Mouse (Mus musculus): ENCODE measurements around the gene Ntn3.

The Ntn3 gene

GRCm38 (mm10) chr17:24211631-24212440 is 2.5 kb upstream of the Ntn3 start:
- no peak for DNase-seq (ENCODE audit: low read depth)

- no peak for DNase-seq (ENCODE audit: low read depth)
These were observed 1.3 kb upstream of the Ntn3 start for GRCm38 (mm10) chr17:24210591-24210990.

GRCm38 (mm10) chr17:24209916-24210240 is 547 bp upstream of the Ntn3 start:
- DNase-seq (ENCODE audit: low read depth) = no peak

GRCm38 (mm10) chr17:24208641-24209042 is 689 bp downstream of the Ntn3 start:
- no peak for DNase-seq (ENCODE audit: low read depth)

- no peak for DNase-seq (ENCODE audit: low read depth)
These were observed 1.3 kb downstream of the Ntn3 start for GRCm38 (mm10) chr17:24207768-24208640.

- DNase-seq (ENCODE audit: low read depth) = peak; percentile 74
These were observed 2.6 kb downstream of the Ntn3 start for GRCm38 (mm10) chr17:24206451-24207351.

GRCm38 (mm10) chr17:24205908-24206361 is 3.4 kb downstream of the Ntn3 start:
- no peak for DNase-seq (ENCODE audit: low read depth)

GRCm38 (mm10) chr17:24205284-24205888 is 3.9 kb downstream of the Ntn3 start, which contains the start of gene Tbc1d24:
TSS of gene Tbc1d24 (minus strand) at chr17:24205562.
- peak; percentile 86 for DNase-seq (ENCODE audit: low read depth)

GRCm38 (mm10) chr17:24204846-24205245 is 4.5 kb downstream of the Ntn3 start:
- DNase-seq (ENCODE audit: low read depth) = no peak

GRCm38 (mm10) chr17:24203611-24204534 is 5.5 kb downstream of the Ntn3 start:
- DNase-seq (ENCODE audit: low read depth) = no peak

- DNase-seq (ENCODE audit: low read depth) = peak; percentile 74
These were observed 6.3 kb downstream of the Ntn3 start for GRCm38 (mm10) chr17:24203068-24203467.

GRCm38 (mm10) chr17:24201092-24201491 is 8.2 kb downstream of the Ntn3 start:
- DNase-seq (ENCODE audit: low read depth) = no peak

- no peak for DNase-seq (ENCODE audit: low read depth)
These were observed 9.6 kb downstream of the Ntn3 start for GRCm38 (mm10) chr17:24199741-24200140.

- DNase-seq (ENCODE audit: low read depth) = no peak
These were observed 10.1 kb downstream of the Ntn3 start for GRCm38 (mm10) chr17:24199252-24199651.

- no peak for DNase-seq (ENCODE audit: low read depth)
These were observed 12.1 kb downstream of the Ntn3 start for GRCm38 (mm10) chr17:24197032-24197824.

GRCm38 (mm10) chr17:24195349-24195748 is 14.0 kb downstream of the Ntn3 start:
- DNase-seq (ENCODE audit: low read depth) = no peak

GRCm38 (mm10) chr17:24193769-24194168 is 15.6 kb downstream of the Ntn3 start:
- no peak for DNase-seq (ENCODE audit: low read depth)

- no peak for DNase-seq (ENCODE audit: low read depth)
These were observed 16.1 kb downstream of the Ntn3 start for GRCm38 (mm10) chr17:24193268-24193667.

- DNase-seq (ENCODE audit: low read depth) = no peak
These were observed 16.5 kb downstream of the Ntn3 start for GRCm38 (mm10) chr17:24192848-24193247.

GRCm38 (mm10) chr17:24191481-24191880 is 17.9 kb downstream of the Ntn3 start:
- DNase-seq (ENCODE audit: low read depth) = no peak

Measured in c-Kit-positive CD71-positive TER-119-negative erythroid progenitor cells, embryonic 14.5 days (primary cell).